Mouse (Mus musculus): ENCODE measurements around the gene Rimklb. TPM values are rescaled to one million over a fixed set of nuclear protein-coding genes. Genes with fewer than 3 reads are reported as not detected.
A peak's percentile ranks its signal among the peaks of the same experiment; 100 is the strongest.
"Not testable (repeated sequence)": the region's sequence is repeated elsewhere in the genome, so short reads cannot be mapped to it uniquely, and the experiment has no call there.

Rimklb gene
- polyA plus RNA-seq, 1 experiment = not detected

DNA sequence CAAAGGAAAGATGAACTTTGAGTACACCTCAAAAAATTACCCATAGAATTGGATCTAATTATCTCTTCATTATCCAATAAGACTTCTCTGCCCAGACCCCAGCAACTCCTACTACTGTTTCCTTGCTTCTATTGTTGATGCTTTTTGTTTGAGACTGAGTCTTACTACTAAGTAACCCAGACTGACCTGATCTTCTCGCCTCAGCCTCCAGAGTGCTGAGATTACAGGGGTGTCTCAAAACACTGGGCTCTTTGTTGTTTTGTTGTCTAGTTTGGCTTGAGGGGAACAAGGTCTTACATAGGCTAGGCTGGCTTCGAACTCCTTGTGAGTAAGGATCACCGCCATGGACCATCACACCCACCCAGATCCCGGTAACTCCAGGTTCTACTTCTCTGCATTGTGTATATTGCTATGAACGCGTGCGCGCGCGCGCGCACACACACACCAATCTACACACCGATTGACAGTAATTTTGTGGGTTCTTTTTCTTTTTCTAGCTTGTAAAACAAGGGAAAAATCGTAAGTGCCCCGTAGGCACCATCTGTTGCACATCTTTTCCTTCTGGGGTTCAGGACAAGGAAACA, 7.5 kb downstream of the Rimklb start:
- Histone ChIP-seq H3K4me1 (ENCODE audit: control insufficient read depth, insufficient read depth, insufficient read length) (peaks cover 7% of the 10 kb centered on the region), H3K27ac (ENCODE audit: insufficient read depth, low read length) (no peak overlapping the region), H3K4me3 (ENCODE audit: extremely low read depth, insufficient read depth, insufficient read length) (no peak overlapping the region), H3K36me3 (ENCODE audit: control insufficient read depth, insufficient read depth, low read length) (no peaks in the 10 kb centered on the region), H3K27me3 (ENCODE audit: control insufficient read depth, insufficient read depth, low read length) (peaks cover 18% of the 10 kb centered on the region)
- WGBS = 29% methylated on average over 15 of the region's 15 CpGs
- no peak for DNase-seq (ENCODE audit: low read depth in 1 of 2, low spot score in 2 of 2)
- TF ChIP-seq POLR2A (IDR thresholded peaks at IDR 0.05; ENCODE audit: low read depth, low read length) = no peak
- no peak for TF ChIP-seq CTCF (IDR thresholded peaks at IDR 0.05; ENCODE audit: extremely low read depth, insufficient read depth, insufficient read length, insufficient replicate concordance)

DNA sequence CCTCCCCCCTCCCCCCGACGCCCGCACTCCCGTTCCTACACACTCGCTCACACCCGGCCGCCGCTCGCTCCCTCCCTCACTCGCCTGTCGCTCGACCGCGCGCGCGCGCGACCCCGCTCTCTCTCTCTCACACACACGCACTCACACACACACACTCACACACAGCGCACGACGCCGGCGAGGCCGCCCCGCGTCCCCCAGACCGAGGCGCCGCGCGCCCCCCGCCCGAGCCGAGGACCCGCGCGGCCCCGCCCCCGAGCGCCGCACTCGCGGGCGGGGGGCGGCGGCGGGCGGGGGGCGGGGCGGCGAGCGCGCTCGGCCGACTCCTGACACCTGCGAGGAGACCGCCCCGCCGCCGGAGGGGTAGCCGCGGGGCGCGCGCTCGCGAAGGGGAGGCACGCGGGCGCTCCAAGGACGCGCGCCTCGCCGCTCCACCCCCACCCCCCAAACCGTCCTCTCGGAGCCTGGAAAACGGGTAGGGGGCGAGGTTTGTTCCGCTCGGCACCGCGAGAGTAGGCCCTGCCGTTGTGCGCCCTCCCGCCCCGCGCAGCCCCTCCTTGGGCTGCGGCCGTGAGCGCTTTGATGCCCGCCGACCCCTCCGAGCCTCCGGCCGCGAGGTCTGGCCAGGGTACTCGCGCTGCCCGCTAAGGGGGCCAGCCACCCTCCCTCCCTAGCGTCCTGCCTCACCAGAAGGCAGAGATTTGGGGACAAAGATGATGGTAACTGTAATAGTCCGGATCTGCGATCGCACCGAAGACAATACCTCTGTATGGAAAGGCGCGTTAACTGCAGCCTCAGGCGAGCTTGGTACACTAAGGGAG, 12.1 kb downstream of the Rimklb start:
- WGBS = 2% methylated on average over 84 of the region's 111 CpGs
- peaks cover 9% of the 10 kb centered on the region for H3K4me1 ChIP-seq (ENCODE audit: control insufficient read depth, insufficient read depth, insufficient read length)
- no peak for DNase-seq (ENCODE audit: low read depth in 1 of 2, low spot score in 2 of 2)
- H3K36me3 ChIP-seq (ENCODE audit: control insufficient read depth, insufficient read depth, low read length) = no peaks in the 10 kb centered on the region
- TF ChIP-seq CTCF (IDR thresholded peaks at IDR 0.05; ENCODE audit: extremely low read depth, insufficient read depth, insufficient read length, insufficient replicate concordance) (no peak), POLR2A (IDR thresholded peaks at IDR 0.05; ENCODE audit: low read depth, low read length) (no peak)
- H3K4me3 ChIP-seq (ENCODE audit: extremely low read depth, insufficient read depth, insufficient read length) = peak overlapping the region; percentile 61
- peaks cover 20% of the 10 kb centered on the region for H3K27me3 ChIP-seq (ENCODE audit: control insufficient read depth, insufficient read depth, low read length)
- no peak overlapping the region for H3K27ac ChIP-seq (ENCODE audit: insufficient read depth, low read length)

DNA sequence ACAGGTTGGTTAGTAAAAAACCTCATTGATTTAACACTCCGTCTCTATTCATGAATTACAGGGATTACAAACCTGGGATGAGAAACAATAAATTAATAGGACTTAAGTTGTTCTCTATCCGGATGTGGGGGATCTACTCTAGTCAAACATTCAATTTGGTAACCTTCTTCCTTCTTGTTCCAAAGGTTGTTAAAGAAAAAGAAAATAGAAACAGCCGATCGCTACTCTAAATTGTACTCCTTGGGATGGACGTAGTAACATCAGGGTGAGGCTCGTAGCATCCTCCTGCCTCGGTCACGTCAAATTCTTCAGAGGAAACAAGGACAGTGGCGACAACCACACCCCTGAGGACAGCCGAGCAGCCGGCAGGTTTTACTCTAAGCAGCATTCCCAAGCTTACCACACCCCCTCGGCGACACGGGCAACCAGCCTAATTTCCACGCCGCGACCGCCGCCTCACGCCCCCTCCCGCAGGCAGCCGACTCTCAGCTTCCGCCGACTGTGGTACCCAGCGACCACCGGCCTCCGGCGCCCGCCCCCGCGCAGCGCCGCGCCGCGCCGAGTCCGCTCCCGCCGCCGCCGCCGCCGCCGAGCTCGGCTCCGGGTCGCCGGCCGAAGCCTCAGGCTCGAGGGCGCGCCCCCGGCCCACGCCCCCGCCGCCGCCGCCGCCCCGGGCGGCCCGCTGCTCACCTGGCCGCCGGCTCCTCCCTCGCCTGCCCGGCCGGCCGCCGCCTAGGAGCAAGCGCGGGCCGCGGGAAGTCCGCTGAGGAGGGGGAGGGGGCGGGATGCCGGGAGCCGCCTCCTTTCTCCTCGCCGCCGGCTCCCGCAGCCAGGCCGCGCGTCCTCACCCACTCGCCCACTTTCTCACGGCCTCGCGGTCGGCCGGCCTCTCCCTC, 12.9 kb downstream of the Rimklb start:
- Histone ChIP-seq H3K36me3 (ENCODE audit: control insufficient read depth, insufficient read depth, low read length) (no peaks in the 10 kb centered on the region), H3K4me1 (ENCODE audit: control insufficient read depth, insufficient read depth, insufficient read length) (peaks cover 7% of the 10 kb centered on the region), H3K27ac (ENCODE audit: insufficient read depth, low read length) (no peak overlapping the region), H3K4me3 (ENCODE audit: extremely low read depth, insufficient read depth, insufficient read length) (peak overlapping the region; percentile 61), H3K27me3 (ENCODE audit: control insufficient read depth, insufficient read depth, low read length) (peaks cover 20% of the 10 kb centered on the region)
- no peak for DNase-seq (ENCODE audit: low read depth in 1 of 2, low spot score in 2 of 2)
- TF ChIP-seq POLR2A (IDR thresholded peaks at IDR 0.05; ENCODE audit: low read depth, low read length) (no peak), CTCF (IDR thresholded peaks at IDR 0.05; ENCODE audit: extremely low read depth, insufficient read depth, insufficient read length, insufficient replicate concordance) (no peak)
- WGBS = 7% methylated on average over 73 of the region's 91 CpGs

GRCm38 (mm10) chr6:122478062-122478461, 20.5 kb downstream of the Rimklb start:
- no peak for DNase-seq (ENCODE audit: low read depth in 1 of 2, low spot score in 2 of 2)
- TF ChIP-seq POLR2A (IDR thresholded peaks at IDR 0.05; ENCODE audit: low read depth, low read length) (no peak), CTCF (IDR thresholded peaks at IDR 0.05; ENCODE audit: extremely low read depth, insufficient read depth, insufficient read length, insufficient replicate concordance) (no peak)
- Histone ChIP-seq H3K4me3 (ENCODE audit: extremely low read depth, insufficient read depth, insufficient read length) (no peak overlapping the region), H3K4me1 (ENCODE audit: control insufficient read depth, insufficient read depth, insufficient read length) (no peaks in the 10 kb centered on the region), H3K27ac (ENCODE audit: insufficient read depth, low read length) (no peak overlapping the region), H3K36me3 (ENCODE audit: control insufficient read depth, insufficient read depth, low read length) (no peaks in the 10 kb centered on the region), H3K27me3 (ENCODE audit: control insufficient read depth, insufficient read depth, low read length) (no peaks in the 10 kb centered on the region)
- 82% methylated on average over 3 of the region's 3 CpGs for WGBS

DNA sequence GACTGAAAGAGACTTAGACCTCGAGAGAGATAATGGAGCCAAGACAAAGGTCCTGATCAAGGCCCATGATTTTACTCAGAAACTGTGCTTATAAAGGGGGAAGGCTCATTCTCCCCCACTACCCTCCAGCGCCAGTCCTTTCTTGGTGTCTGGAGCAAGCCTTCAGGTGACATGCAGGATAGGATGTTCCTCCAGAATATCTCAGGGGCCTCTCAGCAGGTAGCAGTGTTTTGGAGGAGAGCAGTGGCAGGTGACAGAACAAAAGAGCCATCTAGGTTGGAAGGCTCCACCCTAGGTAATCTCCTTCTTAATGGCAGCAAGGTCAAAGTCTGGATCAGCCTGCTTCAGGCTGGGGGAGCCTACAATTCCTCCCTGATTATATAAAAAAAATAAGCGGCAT, 27.1 kb downstream of the Rimklb start:
- WGBS = 91% methylated on average over 3 of the region's 3 CpGs
- not testable (repeated sequence) for DNase-seq (ENCODE audit: low read depth in 1 of 2, low spot score in 2 of 2); H3K36me3 ChIP-seq (ENCODE audit: control insufficient read depth, insufficient read depth, low read length); H3K4me3 ChIP-seq (ENCODE audit: extremely low read depth, insufficient read depth, insufficient read length); H3K27ac ChIP-seq (ENCODE audit: insufficient read depth, low read length); H3K4me1 ChIP-seq (ENCODE audit: control insufficient read depth, insufficient read depth, insufficient read length); H3K27me3 ChIP-seq (ENCODE audit: control insufficient read depth, insufficient read depth, low read length)

GRCm38 (mm10) chr6:122470240-122470639, 28.3 kb downstream of the Rimklb start:
- H3K36me3 ChIP-seq (ENCODE audit: control insufficient read depth, insufficient read depth, low read length) = no peaks in the 10 kb centered on the region
- no peak overlapping the region for H3K27ac ChIP-seq (ENCODE audit: insufficient read depth, low read length)
- no peaks in the 10 kb centered on the region for H3K4me1 ChIP-seq (ENCODE audit: control insufficient read depth, insufficient read depth, insufficient read length)
- no peak overlapping the region for H3K4me3 ChIP-seq (ENCODE audit: extremely low read depth, insufficient read depth, insufficient read length)
- TF ChIP-seq POLR2A (IDR thresholded peaks at IDR 0.05; ENCODE audit: low read depth, low read length) = no peak
- no peak for TF ChIP-seq CTCF (IDR thresholded peaks at IDR 0.05; ENCODE audit: extremely low read depth, insufficient read depth, insufficient read length, insufficient replicate concordance)
- 84% methylated on average over 2 of the region's 2 CpGs for WGBS
- no peaks in the 10 kb centered on the region for H3K27me3 ChIP-seq (ENCODE audit: control insufficient read depth, insufficient read depth, low read length)
- no peak for DNase-seq (ENCODE audit: low read depth in 1 of 2, low spot score in 2 of 2)

Measured in spleen, adult 2 months (tissue).